Mouse (Mus musculus) heart, adult 2 months (tissue): Measurements from ENCODE around the gene Dpagt1. TPM values are rescaled to one million over a fixed set of nuclear protein-coding genes. Genes with fewer than 3 reads are reported as not detected.
A peak's percentile ranks its signal among the peaks of the same experiment; 100 is the strongest.
"Not testable (repeated sequence)": the region's sequence is repeated elsewhere in the genome, so short reads cannot be mapped to it uniquely, and the experiment has no call there.

Source experiments
- DNase-seq, 2 experiments: peaks; one replicate each; pipeline ENCODE4 v3.0.0; 2021
- H3K27ac ChIP-seq: fragments of 200-600 bp; 2 replicates; pipeline ENCODE4 v1.8.1; 2022
- H3K27me3 ChIP-seq: fragments of 200-500 bp; 2 replicates; pipeline ENCODE4 v1.6.1; 2012; ENCODE audit warnings: mild to moderate bottlenecking, low read length, inconsistent platforms, mixed read lengths; ENCODE audit not compliant: control insufficient read depth, insufficient read depth
- H3K36me3 ChIP-seq: fragments of 200-500 bp; 2 replicates; pipeline ENCODE4 v1.6.1; 2012; ENCODE audit warnings: low read length, inconsistent platforms; ENCODE audit not compliant: control insufficient read depth, insufficient read depth
- H3K4me1 ChIP-seq: fragments of 200-500 bp; 2 replicates; pipeline ENCODE4 v1.6.1; 2011; ENCODE audit warnings: low read length; ENCODE audit not compliant: control insufficient read depth, insufficient read depth
- H3K4me3 ChIP-seq: fragments of 200-600 bp; 2 replicates; pipeline ENCODE4 v1.8.1; 2022
- H3K79me2 ChIP-seq: fragments of 200-500 bp; replicated peaks from 2 replicates; pipeline ENCODE4 v1.6.1; 2012; ENCODE audit warnings: mild to moderate bottlenecking, inconsistent platforms, low read length, moderate library complexity, mixed read lengths; ENCODE audit not compliant: control insufficient read depth, insufficient read depth
- H3K9ac ChIP-seq: fragments of 200-500 bp; 2 replicates; pipeline ENCODE4 v1.6.1; 2012; ENCODE audit warnings: low read depth, mild to moderate bottlenecking, control low read depth, inconsistent platforms, low read length, mixed read lengths
- CTCF ChIP-seq: fragments of 200-600 bp; IDR thresholded peaks from 2 replicates; pipeline ENCODE4 v1.8.1; 2022; ENCODE audit warnings: antibody characterized with exemption, mild to moderate bottlenecking, moderate library complexity
- EP300 ChIP-seq: fragments of 200-500 bp; IDR thresholded peaks from 2 replicates; pipeline ENCODE4 v1.6.1; 2011; ENCODE audit warnings: low read depth, low read length, control low read depth; ENCODE audit not compliant: insufficient read depth
- POLR2A ChIP-seq: fragments of 200-500 bp; IDR thresholded peaks from 2 replicates; pipeline ENCODE4 v1.6.1; 2011; ENCODE audit warnings: mild to moderate bottlenecking, low read depth, low read length, control low read depth; ENCODE audit not compliant: insufficient read depth
- WGBS: fragments of 180-500 bp; shearing (Covaris S2); methylation state at CpG from one replicate; pipeline ENCODE4 v1.1.7; 2018; 5-methylcytosine and 5-hydroxymethylcytosine counted together
- intact Hi-C: fragments of 180-260 bp; cut with DNase I; formaldehyde crosslinking; loops from one replicate; pipeline ENCODE4 v1.15.1; 2025
- polyA plus RNA-seq: library from polyadenylated mRNA; depleted of rRNA; stranded (reverse); fragments of >200 nt; gene quantifications from 2 replicates; pipeline ENCODE4 v1.2.3, GENCODE M21; 2012
- total RNA-seq, 2 experiments: library from RNA; stranded (reverse); gene quantifications; 2 replicates each; pipeline ENCODE4 v1.2.3; 2021

The Dpagt1 gene
- total and polyA plus RNA-seq, 3 experiments = 18.9 to 34.3 (median 20.6) TPM

- peak within 1 kb of the TSS; percentile 40 for H3K9ac ChIP-seq
- DNase-seq = peak; percentile 30 to 47
- WGBS = 2% methylated on average over 38 of the region's 38 CpGs
- H3K27ac ChIP-seq = no peak within 1 kb of the TSS
- peaks cover 3% of the 10 kb centered on the region; the same call in 1 of the 2 replicates for H3K4me1 ChIP-seq
- no peaks in the 10 kb centered on the region for H3K79me2 ChIP-seq
- intact Hi-C loops = no loop called here
- H3K4me3 ChIP-seq = peak within 1 kb of the TSS; percentile 46
- no peaks in the 10 kb centered on the region for H3K36me3 ChIP-seq
- no peak for TF ChIP-seq POLR2A
- TF ChIP-seq EP300 = no peak
- TF ChIP-seq CTCF = no peak
- H3K27me3 ChIP-seq = peaks cover 11% of the 10 kb centered on the region; the same call in 1 of the 2 replicates
These were observed 37.5 kb upstream of the Dpagt1 start, which contains the start of gene Abcg4 for GRCm38 (mm10) chr9:44288076-44288958. Gene Abcg4 (minus strand): TSS chr9:44288615.

- intact Hi-C loops = no loop called here
- H3K9ac ChIP-seq = no peak overlapping the region
- no peak overlapping the region for H3K4me3 ChIP-seq
- no peak overlapping the region for H3K27ac ChIP-seq
- no peaks in the 10 kb centered on the region for H3K79me2 ChIP-seq
- H3K36me3 ChIP-seq = no peaks in the 10 kb centered on the region
- WGBS = 18% methylated on average over 11 of the region's 11 CpGs
- no peak for TF ChIP-seq CTCF
- no peak for TF ChIP-seq POLR2A
- H3K4me1 ChIP-seq = peaks cover 3% of the 10 kb centered on the region; the same call in 1 of the 2 replicates
- no peak for DNase-seq
- H3K27me3 ChIP-seq = peaks cover 11% of the 10 kb centered on the region; the same call in 1 of the 2 replicates
These were observed 36.9 kb upstream of the Dpagt1 start for GRCm38 (mm10) chr9:44288959-44289291.

- H3K4me3 ChIP-seq = no peak overlapping the region
- intact Hi-C loops = loop anchor here (1.0 to 5.0 kb wide), 3 partner anchors 42 to 100 kb away; partner anchors contain the start of gene H2afx
- H3K9ac ChIP-seq = no peak overlapping the region
- H3K36me3 ChIP-seq = no peaks in the 10 kb centered on the region
- peak; percentile 36 to 48 for DNase-seq
- H3K27ac ChIP-seq = no peak overlapping the region
- H3K4me1 ChIP-seq = peaks cover 3% of the 10 kb centered on the region; the same call in 1 of the 2 replicates
- WGBS = 67% methylated on average over 3 of the region's 3 CpGs
- H3K27me3 ChIP-seq = peaks cover 7% of the 10 kb centered on the region; the same call in 1 of the 2 replicates
- no peaks in the 10 kb centered on the region for H3K79me2 ChIP-seq
- TF ChIP-seq POLR2A = no peak
- peak; percentile 73 for TF ChIP-seq CTCF
- TF ChIP-seq EP300 = no peak
These were observed 33.3 kb upstream of the Dpagt1 start for GRCm38 (mm10) chr9:44292490-44292889.

- H3K4me1 ChIP-seq, H3K27ac ChIP-seq, DNase-seq, H3K79me2 ChIP-seq, H3K9ac ChIP-seq, intact Hi-C loops, H3K36me3 ChIP-seq, H3K4me3 ChIP-seq, H3K27me3 ChIP-seq: not testable (repeated sequence)
- WGBS = 97% methylated on average over 3 of the region's 3 CpGs
These were observed 25.8 kb upstream of the Dpagt1 start for GRCm38 (mm10) chr9:44300001-44300400.

GRCm38 (mm10) chr9:44305466-44306079, 20.2 kb upstream of the Dpagt1 start, which contains the start of gene Hinfp:
Gene Hinfp (minus strand): TSS chr9:44305671.
- Histone ChIP-seq H3K4me1 (peaks cover 3% of the 10 kb centered on the region), H3K27me3 (no peaks in the 10 kb centered on the region), H3K9ac (peak within 1 kb of the TSS; percentile 79), H3K79me2 (peaks cover 2% of the 10 kb centered on the region; the same call in 1 of the 2 replicates), H3K27ac (peak within 1 kb of the TSS; percentile 82), H3K36me3 (no peaks in the 10 kb centered on the region), H3K4me3 (peak within 1 kb of the TSS; percentile 93)
- intact Hi-C loops = loop anchor here (2.0 to 5.0 kb wide), 2 partner anchors 21 to 37 kb away; partner anchors contain the start of genes Dpagt1 and Hmbs
- WGBS = under 1% methylated on average over 54 of the region's 54 CpGs
- TF ChIP-seq POLR2A (peak; percentile 92), EP300 (peak; percentile 84), CTCF (no peak)
- DNase-seq = peak; percentile 97 to 99

- Histone ChIP-seq H3K4me3 (no peak overlapping the region), H3K4me1 (peaks cover 3% of the 10 kb centered on the region), H3K36me3 (no peaks in the 10 kb centered on the region), H3K9ac (no peak overlapping the region), H3K27me3 (no peaks in the 10 kb centered on the region), H3K79me2 (peaks cover 2% of the 10 kb centered on the region; the same call in 1 of the 2 replicates), H3K27ac (no peak overlapping the region)
- no peak for DNase-seq
- 84% methylated on average over 6 of the region's 6 CpGs for WGBS
- intact Hi-C loops = loop anchor here (5.0 kb wide), 1 partner anchor 36 kb away; the partner anchor contains the start of gene Hmbs
- TF ChIP-seq CTCF = no peak
- no peak for TF ChIP-seq POLR2A
- no peak for TF ChIP-seq EP300
These were observed 19.3 kb upstream of the Dpagt1 start for GRCm38 (mm10) chr9:44306532-44306931.
